Mouse (Mus musculus) MEL (cell line): ENCODE measurements around the gene P2ry2. TPM values are rescaled to one million over a fixed set of nuclear protein-coding genes. Genes with fewer than 3 reads are reported as not detected.

Experiments used
- DNase-seq: peaks from one replicate; pipeline ENCODE4 v3.0.0; 2011; ENCODE audit warnings: low read depth, low spot score
- H3K27ac ChIP-seq: 2 replicates; pipeline ENCODE4 v1.5.1; 2012; ENCODE audit warnings: low read depth, mild to moderate bottlenecking, control low read depth, low read length, moderate library complexity; ENCODE audit not compliant: control insufficient read depth
- H3K27me3 ChIP-seq, 2 experiments: fragments of 150-350 bp in 1 of 2; sonication (generic) in 1 of 2; 2 replicates each; pipeline ENCODE4 v1.6.1; 2012; ENCODE audit warnings: low read length in 2 of 2, mild to moderate bottlenecking in 2 of 2, improper control_type of control experiment in 1 of 2, moderate library complexity in 1 of 2; ENCODE audit not compliant: insufficient read depth in 2 of 2, control insufficient read depth in 1 of 2
- H3K36me3 ChIP-seq, 2 experiments: 2 replicates each; pipeline ENCODE4 v1.6.1; 2012 to 2014; ENCODE audit warnings: low read length in 2 of 2, improper control_type of control experiment in 1 of 2, inconsistent platforms in 1 of 2, mild to moderate bottlenecking in 1 of 2; ENCODE audit not compliant: insufficient read depth in 2 of 2, control insufficient read depth in 1 of 2
- H3K4me1 ChIP-seq, 2 experiments: fragments of 150-350 bp in 1 of 2; sonication (generic) in 1 of 2; 2 replicates each; pipeline ENCODE4 v1.6.1; 2012; ENCODE audit warnings: low read length in 2 of 2, improper control_type of control experiment in 1 of 2, mild to moderate bottlenecking in 1 of 2; ENCODE audit not compliant: insufficient read depth in 2 of 2, control insufficient read depth in 1 of 2
- H3K4me3 ChIP-seq, 2 experiments: fragments of 150-350 bp in 1 of 2; sonication (generic) in 1 of 2; 2 replicates each; pipeline ENCODE4 v1.5.1; 2012; ENCODE audit warnings: low read depth in 2 of 2, low read length in 2 of 2, mild to moderate bottlenecking in 2 of 2, moderate library complexity in 2 of 2, control low read depth in 1 of 2, improper control_type of control experiment in 1 of 2; ENCODE audit not compliant: control insufficient read depth in 1 of 2, insufficient read depth in 1 of 2
- H3K79me2 ChIP-seq: 2 replicates; pipeline ENCODE4 v1.6.1; 2012; ENCODE audit warnings: mild to moderate bottlenecking, low read length, moderate library complexity; ENCODE audit not compliant: control insufficient read depth, poor library complexity, insufficient read depth
- H3K9ac ChIP-seq: 2 replicates; pipeline ENCODE4 v1.6.1; 2012; ENCODE audit warnings: low read depth, mild to moderate bottlenecking, control low read depth, low read length, moderate library complexity; ENCODE audit not compliant: control insufficient read depth, poor library complexity, severe bottlenecking
- H3K9me3 ChIP-seq: fragments of 150-350 bp; sonication (generic); replicated peaks from 2 replicates; pipeline ENCODE4 v1.6.1; 2012; ENCODE audit warnings: mild to moderate bottlenecking, low read length, improper control_type of control experiment, moderate library complexity; ENCODE audit not compliant: insufficient read depth
- CTCF ChIP-seq, 3 experiments: IDR thresholded peaks in 2 of 3; conservative IDR thresholded peaks in 1 of 3; 2 replicates each; pipeline ENCODE4 v1.5.1; 2011 to 2012; ENCODE audit warnings: low read length in 3 of 3, low read depth in 2 of 3, mild to moderate bottlenecking in 2 of 3, improper control_type of control experiment in 1 of 3, inconsistent platforms in 1 of 3, mixed read lengths in 1 of 3, moderate library complexity in 1 of 3; ENCODE audit not compliant: control insufficient read depth in 1 of 3, insufficient read depth in 1 of 3, poor library complexity in 1 of 3, severe bottlenecking in 1 of 3
- ELF1 ChIP-seq: IDR thresholded peaks from 2 replicates; pipeline ENCODE4 v1.6.1; 2014; ENCODE audit warnings: low read depth, mild to moderate bottlenecking, inconsistent platforms, low read length, improper control_type of control experiment, moderate library complexity
- EP300 ChIP-seq, 2 experiments: IDR thresholded peaks; 2 replicates each; pipeline ENCODE4 v1.6.1; 2011; ENCODE audit warnings: improper control_type of control experiment in 2 of 2, low read length in 2 of 2, low read depth in 1 of 2, mild to moderate bottlenecking in 1 of 2
- ETS1 ChIP-seq: IDR thresholded peaks from 2 replicates; pipeline ENCODE4 v1.6.1; 2012; ENCODE audit warnings: low read depth, mild to moderate bottlenecking, inconsistent platforms, low read length, improper control_type of control experiment, moderate library complexity
- GABPA ChIP-seq: IDR thresholded peaks from 2 replicates; pipeline ENCODE4 v1.6.1; 2012; ENCODE audit warnings: low read depth, mild to moderate bottlenecking, inconsistent platforms, low read length, improper control_type of control experiment, moderate library complexity
- GATA1 ChIP-seq: IDR thresholded peaks from 2 replicates; pipeline ENCODE4 v1.6.1; 2011; ENCODE audit warnings: low read depth, low read length, improper control_type of control experiment
- HCFC1 ChIP-seq: IDR thresholded peaks from 2 replicates; pipeline ENCODE4 v1.6.1; 2012; ENCODE audit warnings: low read depth, mild to moderate bottlenecking, inconsistent platforms, low read length, improper control_type of control experiment, moderate library complexity
- JUND ChIP-seq: IDR thresholded peaks from 2 replicates; pipeline ENCODE4 v1.6.1; 2011; ENCODE audit warnings: low read depth, mild to moderate bottlenecking, improper control_type of control experiment, low read length
- MAFK ChIP-seq: IDR thresholded peaks from 2 replicates; pipeline ENCODE4 v1.6.1; 2011; ENCODE audit warnings: low read depth, mild to moderate bottlenecking, low read length, improper control_type of control experiment, borderline replicate concordance
- MAX ChIP-seq: IDR thresholded peaks from 2 replicates; pipeline ENCODE4 v1.6.1; 2011; ENCODE audit warnings: low read length, improper control_type of control experiment
- MEF2A ChIP-seq: IDR thresholded peaks from 2 replicates; pipeline ENCODE4 v1.6.1; 2014; ENCODE audit warnings: low read depth, mild to moderate bottlenecking, inconsistent platforms, low read length, improper control_type of control experiment; ENCODE audit not compliant: poor library complexity, insufficient replicate concordance, severe bottlenecking; ENCODE audit errors: extremely low read depth
- MYC ChIP-seq: IDR thresholded peaks from 2 replicates; pipeline ENCODE4 v1.6.1; 2011; ENCODE audit warnings: low read depth, mild to moderate bottlenecking, low read length, improper control_type of control experiment, moderate library complexity
- POLR2A ChIP-seq, 2 experiments: IDR thresholded peaks; 2 replicates each; pipeline ENCODE4 v1.6.1; 2011 to 2012; ENCODE audit warnings: low read length in 2 of 2, mild to moderate bottlenecking in 2 of 2, control low read depth in 1 of 2, improper control_type of control experiment in 1 of 2, low read depth in 1 of 2, moderate library complexity in 1 of 2; ENCODE audit not compliant: control insufficient read depth in 1 of 2, insufficient read depth in 1 of 2, poor library complexity in 1 of 2
- POLR2AphosphoS2 ChIP-seq: IDR thresholded peaks from 2 replicates; pipeline ENCODE4 v1.6.1; 2011; ENCODE audit warnings: low read length, improper control_type of control experiment
- POLR2AphosphoS5 ChIP-seq: IDR thresholded peaks from 2 replicates; pipeline ENCODE4 v1.6.1; 2012; ENCODE audit warnings: low read depth, borderline replicate concordance, mild to moderate bottlenecking, inconsistent platforms, low read length, moderate library complexity, mixed read lengths
- RAD21 ChIP-seq: IDR thresholded peaks from 2 replicates; pipeline ENCODE4 v1.6.1; 2011; ENCODE audit warnings: mild to moderate bottlenecking, low read depth, low read length, improper control_type of control experiment
- RCOR1 ChIP-seq: IDR thresholded peaks from 2 replicates; pipeline ENCODE4 v1.6.1; 2012; ENCODE audit warnings: low read depth, mild to moderate bottlenecking, inconsistent platforms, low read length, improper control_type of control experiment
- SMC3 ChIP-seq: IDR thresholded peaks from 2 replicates; pipeline ENCODE4 v1.6.1; 2011; ENCODE audit warnings: low read depth, low read length, improper control_type of control experiment
- TAL1 ChIP-seq: IDR thresholded peaks from 2 replicates; pipeline ENCODE4 v1.6.1; 2012; ENCODE audit warnings: mild to moderate bottlenecking, inconsistent platforms, low read length, moderate library complexity, mixed read lengths
- TBP ChIP-seq: IDR thresholded peaks from 2 replicates; pipeline ENCODE4 v1.8.0; 2011; ENCODE audit warnings: low read depth, low read length, improper control_type of control experiment
- ZC3H11A ChIP-seq: IDR thresholded peaks from 2 replicates; pipeline ENCODE4 v1.6.1; 2012; ENCODE audit warnings: low read depth, mild to moderate bottlenecking, inconsistent platforms, low read length, improper control_type of control experiment
- ZKSCAN1 ChIP-seq: IDR thresholded peaks from 2 replicates; pipeline ENCODE4 v1.6.1; 2012; ENCODE audit warnings: low read depth, mild to moderate bottlenecking, inconsistent platforms, low read length, improper control_type of control experiment, moderate library complexity
- polyA plus RNA-seq, 2 experiments: library from polyadenylated mRNA; stranded (reverse) in 1 of 2; unstranded in 1 of 2; fragments of >175 nt in 1 of 2; fragments of >200 nt in 1 of 2; gene quantifications; 2 replicates each; pipeline versions ENCODE4 v1.2.1 to v1.2.4; 2012; ENCODE audit warnings: low replicate concordance in 2 of 2, low read depth in 1 of 2; ENCODE audit not compliant: insufficient read length in 2 of 2, insufficient read depth in 1 of 2, missing spikeins in 1 of 2
- total RNA-seq: library from RNA; depleted of rRNA; stranded (reverse); fragments of 300-350 nt; gene quantifications from 2 replicates; pipeline ENCODE4 v1.2.3, GENCODE M21; 2012; rRNA removed

The P2ry2 gene
- total and polyA plus RNA-seq, 3 experiments: 0.23 to 0.86 TPM; not detected in 1

- H3K36me3 ChIP-seq: no peaks in the 10 kb centered on the region
- no peak overlapping the region; a peak in 1 of 4 replicates for H3K4me3 ChIP-seq
- no peak overlapping the region for H3K27ac ChIP-seq
- DNase-seq: peak; percentile 30
- no peaks in the 10 kb centered on the region for H3K79me2 ChIP-seq
- no peak for TF ChIP-seq POLR2A (IDR thresholded peaks at IDR 0.05; ENCODE audit: control insufficient read depth in 1 of 2, insufficient read depth in 1 of 2, low read depth in 1 of 2, low read length in 2 of 2, poor library complexity in 1 of 2)
- TF ChIP-seq GABPA: no peak
- TF ChIP-seq MYC: 0 out of 2 replicates have a peak, but pooled peaks have one; percentile 18
- TF ChIP-seq TBP: peak; percentile 94
- TF ChIP-seq, all 39 proteins: peak for 2
- Histone ChIP-seq H3K9ac (no peak overlapping the region; the same call in 1 of the 2 replicates), H3K27me3 (peaks cover 1 to 6% of the 10 kb centered on the region in 2 experiments; a peak in 2 of 4 replicates), H3K4me1 (0 out of 4 replicates have a peak, but pooled peaks cover 0 to 6% of the 10 kb centered on the region in 2 experiments), H3K9me3 (no peaks in the 10 kb centered on the region)
Measured at GRCm38 (mm10) chr7:100950481-100951010, 62.1 kb downstream of the P2ry2 start.

GRCm38 (mm10) chr7:100950031-100950430, 62.6 kb downstream of the P2ry2 start:
- TF ChIP-seq GATA1: no peak
- TF ChIP-seq ELF1: no peak
- no peak for TF ChIP-seq HCFC1
- no peak for TF ChIP-seq CTCF (IDR thresholded peaks at IDR 0.05 in 2 of 3, conservative IDR thresholded peaks at IDR 0.05 in 1 of 3; ENCODE audit: control insufficient read depth in 1 of 3, insufficient read depth in 1 of 3, low read depth in 2 of 3, low read length in 3 of 3, poor library complexity in 1 of 3, severe bottlenecking in 1 of 3)
- TF ChIP-seq GABPA: no peak
- no peak for TF ChIP-seq POLR2AphosphoS2
- no peak for TF ChIP-seq SMC3
- no peak for TF ChIP-seq RCOR1
- TF ChIP-seq TAL1: no peak
- TF ChIP-seq ETS1: no peak
- no peak for TF ChIP-seq MAFK
- TF ChIP-seq MEF2A: no peak
- TF ChIP-seq JUND: no peak
- no peak for TF ChIP-seq EP300 (IDR thresholded peaks at IDR 0.05; ENCODE audit: low read depth in 1 of 2, low read length in 2 of 2)
- no peak for TF ChIP-seq POLR2AphosphoS5
- no peak for TF ChIP-seq ZC3H11A
- TF ChIP-seq ZKSCAN1: no peak
- TF ChIP-seq RAD21: no peak
- no peak for TF ChIP-seq MAX
- Histone ChIP-seq H3K27me3 (peaks cover 1 to 7% of the 10 kb centered on the region in 2 experiments; a peak in 3 of 4 replicates), H3K4me1 (0 out of 4 replicates have a peak, but pooled peaks cover 0 to 6% of the 10 kb centered on the region in 2 experiments), H3K79me2 (no peaks in the 10 kb centered on the region), H3K4me3 (no peak overlapping the region; a peak in 1 of 4 replicates), H3K36me3 (no peaks in the 10 kb centered on the region), H3K9ac (no peak overlapping the region; the same call in 1 of the 2 replicates), H3K9me3 (no peaks in the 10 kb centered on the region), H3K27ac (no peak overlapping the region)
- DNase-seq: no peak

Other genes starting within 250 kb of the P2ry2 start
- gene Relt, start 149.4 kb downstream of the P2ry2 start, total RNA-seq: 26.0 and 37.1 TPM in 2 replicates
- 10 to 100 TPM in 1 of 2 experiments, not detected in 1; 29.6 TPM for gene Relt, start 149.4 kb downstream of the P2ry2 start, polyA plus RNA-seq
- gene Arhgef17, start 80.8 kb downstream of the P2ry2 start, total RNA-seq: under 0.01 TPM in 1 of 2 replicates, not detected in the other
- not detected for gene Arhgef17, start 80.8 kb downstream of the P2ry2 start, polyA plus RNA-seq
- not detected in 2 replicates for gene P2ry6, start 38.2 kb downstream of the P2ry2 start, total RNA-seq
- gene P2ry6, start 38.2 kb downstream of the P2ry2 start, polyA plus RNA-seq: not detected
- gene Fchsd2, start 80.0 kb upstream of the P2ry2 start, total RNA-seq: 3.8 and 3.9 TPM in 2 replicates
- 1 to 10 TPM in 1 of 2 experiments, not detected in 1; 6.3 TPM for gene Fchsd2, start 80.0 kb upstream of the P2ry2 start, polyA plus RNA-seq